Mouse (Mus musculus): Measurements from ENCODE around the gene Ctbp2. TPM values are rescaled to one million over a fixed set of nuclear protein-coding genes. Genes with fewer than 3 reads are reported as not detected.

Ctbp2 gene
- polyA plus RNA-seq, 1 experiment from 2014 or later: 129 TPM

GRCm38 (mm10) chr7:133159519-133159918 is 35.4 kb upstream of the Ctbp2 start:
- Histone ChIP-seq H3K4me2 (ENCODE audit: low read depth, low read length) (no peak overlapping the region), H3K36me3 (replicated peaks; ENCODE audit: control insufficient read depth, insufficient read depth, low read depth, low read length) (no peaks in the 10 kb centered on the region), H3K27me3 (ENCODE audit: control insufficient read depth, insufficient read depth, low read length) (no peaks in the 10 kb centered on the region), H3K27ac (replicated peaks; ENCODE audit: low read depth, low read length) (no peak overlapping the region), H3K4me1 (ENCODE audit: control insufficient read depth, insufficient read depth, low read length) (no peaks in the 10 kb centered on the region), H3K9ac (replicated peaks; ENCODE audit: low read length) (no peak overlapping the region), H3K4me3 (ENCODE audit: low read depth, low read length) (no peak overlapping the region), H3K9me3 (replicated peaks; ENCODE audit: control insufficient read depth, low read length) (no peaks in the 10 kb centered on the region)
- no peak for ATAC-seq (replicated peaks; ENCODE audit: insufficient number of reproducible peaks, low FRiP score, low TSS enrichment, low read depth)
- 86% methylated on average over 3 of the region's 3 CpGs for WGBS
- DNase-seq (ENCODE audit: low spot score): no peak

- Histone ChIP-seq H3K4me2 (ENCODE audit: low read depth, low read length) (no peak overlapping the region), H3K36me3 (replicated peaks; ENCODE audit: control insufficient read depth, insufficient read depth, low read depth, low read length) (no peaks in the 10 kb centered on the region), H3K27ac (replicated peaks; ENCODE audit: low read depth, low read length) (no peak overlapping the region), H3K4me1 (ENCODE audit: control insufficient read depth, insufficient read depth, low read length) (no peaks in the 10 kb centered on the region), H3K27me3 (ENCODE audit: control insufficient read depth, insufficient read depth, low read length) (no peaks in the 10 kb centered on the region), H3K9me3 (replicated peaks; ENCODE audit: control insufficient read depth, low read length) (no peaks in the 10 kb centered on the region), H3K4me3 (ENCODE audit: low read depth, low read length) (no peak overlapping the region), H3K9ac (replicated peaks; ENCODE audit: low read length) (no peak overlapping the region)
- DNase-seq (ENCODE audit: low spot score): no peak
- WGBS: 82% methylated on average over 12 of the region's 12 CpGs
- no peak for ATAC-seq (replicated peaks; ENCODE audit: insufficient number of reproducible peaks, low FRiP score, low TSS enrichment, low read depth)
Measured at GRCm38 (mm10) chr7:133155621-133156020, 31.5 kb upstream of the Ctbp2 start.

- no peak for ATAC-seq (replicated peaks; ENCODE audit: insufficient number of reproducible peaks, low FRiP score, low TSS enrichment, low read depth)
- Histone ChIP-seq H3K4me2 (ENCODE audit: low read depth, low read length) (no peak overlapping the region), H3K27ac (replicated peaks; ENCODE audit: low read depth, low read length) (no peak overlapping the region)
Measured at GRCm38 (mm10) chr7:133154846-133155245, 30.7 kb upstream of the Ctbp2 start.

GRCm38 (mm10) chr7:133139689-133140336 is 15.7 kb upstream of the Ctbp2 start:
- no peak overlapping the region for H3K4me3 ChIP-seq (ENCODE audit: low read depth, low read length)
- no peak for DNase-seq (ENCODE audit: low spot score)
- no peaks in the 10 kb centered on the region for H3K27me3 ChIP-seq (ENCODE audit: control insufficient read depth, insufficient read depth, low read length)
- H3K4me2 ChIP-seq (ENCODE audit: low read depth, low read length): no peak overlapping the region
- WGBS: 78% methylated on average over 8 of the region's 8 CpGs
- H3K27ac ChIP-seq (replicated peaks; ENCODE audit: low read depth, low read length): no peak overlapping the region
- H3K9ac ChIP-seq (replicated peaks; ENCODE audit: low read length): no peak overlapping the region
- no peak for ATAC-seq (replicated peaks; ENCODE audit: insufficient number of reproducible peaks, low FRiP score, low TSS enrichment, low read depth)
- no peaks in the 10 kb centered on the region for H3K36me3 ChIP-seq (replicated peaks; ENCODE audit: control insufficient read depth, insufficient read depth, low read depth, low read length)
- no peaks in the 10 kb centered on the region for H3K9me3 ChIP-seq (replicated peaks; ENCODE audit: control insufficient read depth, low read length)
- H3K4me1 ChIP-seq (ENCODE audit: control insufficient read depth, insufficient read depth, low read length): no peaks in the 10 kb centered on the region

More at GRCm38 (mm10) chr7:133154846-133155245, 30.7 kb upstream of the Ctbp2 start:
- DNase-seq (ENCODE audit: low spot score): no peak
- Histone ChIP-seq H3K9me3 (replicated peaks; ENCODE audit: control insufficient read depth, low read length) (no peaks in the 10 kb centered on the region), H3K9ac (replicated peaks; ENCODE audit: low read length) (no peak overlapping the region), H3K36me3 (replicated peaks; ENCODE audit: control insufficient read depth, insufficient read depth, low read depth, low read length) (no peaks in the 10 kb centered on the region), H3K27me3 (ENCODE audit: control insufficient read depth, insufficient read depth, low read length) (no peaks in the 10 kb centered on the region), H3K4me1 (ENCODE audit: control insufficient read depth, insufficient read depth, low read length) (no peaks in the 10 kb centered on the region), H3K4me3 (ENCODE audit: low read depth, low read length) (no peak overlapping the region)
- WGBS: 74% methylated on average over 6 of the region's 6 CpGs

GRCm38 (mm10) chr7:133133552-133133951 is 9.4 kb upstream of the Ctbp2 start:
- DNase-seq (ENCODE audit: low spot score): no peak
- Histone ChIP-seq H3K4me2 (ENCODE audit: low read depth, low read length) (no peak overlapping the region), H3K27me3 (ENCODE audit: control insufficient read depth, insufficient read depth, low read length) (no peaks in the 10 kb centered on the region), H3K36me3 (replicated peaks; ENCODE audit: control insufficient read depth, insufficient read depth, low read depth, low read length) (no peaks in the 10 kb centered on the region), H3K4me1 (ENCODE audit: control insufficient read depth, insufficient read depth, low read length) (no peaks in the 10 kb centered on the region), H3K9ac (replicated peaks; ENCODE audit: low read length) (no peak overlapping the region), H3K27ac (replicated peaks; ENCODE audit: low read depth, low read length) (no peak overlapping the region), H3K4me3 (ENCODE audit: low read depth, low read length) (no peak overlapping the region), H3K9me3 (replicated peaks; ENCODE audit: control insufficient read depth, low read length) (no peaks in the 10 kb centered on the region)
- ATAC-seq (replicated peaks; ENCODE audit: insufficient number of reproducible peaks, low FRiP score, low TSS enrichment, low read depth): no peak
- 72% methylated on average over 5 of the region's 5 CpGs for WGBS

- Histone ChIP-seq H3K4me3 (ENCODE audit: low read depth, low read length) (no peak overlapping the region), H3K27me3 (ENCODE audit: control insufficient read depth, insufficient read depth, low read length) (no peaks in the 10 kb centered on the region), H3K9me3 (replicated peaks; ENCODE audit: control insufficient read depth, low read length) (no peaks in the 10 kb centered on the region), H3K36me3 (replicated peaks; ENCODE audit: control insufficient read depth, insufficient read depth, low read depth, low read length) (no peaks in the 10 kb centered on the region), H3K4me2 (ENCODE audit: low read depth, low read length) (no peak overlapping the region), H3K9ac (replicated peaks; ENCODE audit: low read length) (no peak overlapping the region), H3K4me1 (ENCODE audit: control insufficient read depth, insufficient read depth, low read length) (no peaks in the 10 kb centered on the region), H3K27ac (replicated peaks; ENCODE audit: low read depth, low read length) (no peak overlapping the region)
- DNase-seq (ENCODE audit: low spot score) (no peak), ATAC-seq (replicated peaks; ENCODE audit: insufficient number of reproducible peaks, low FRiP score, low TSS enrichment, low read depth) (no peak)
- WGBS: 93% methylated on average over 5 of the region's 5 CpGs
Measured at GRCm38 (mm10) chr7:133132702-133133101, 8.5 kb upstream of the Ctbp2 start.

GRCm38 (mm10) chr7:133124701-133125485 is 739 bp upstream of the Ctbp2 start:
- no peaks in the 10 kb centered on the region for H3K36me3 ChIP-seq (replicated peaks; ENCODE audit: control insufficient read depth, insufficient read depth, low read depth, low read length)
- H3K27me3 ChIP-seq (ENCODE audit: control insufficient read depth, insufficient read depth, low read length): no peaks in the 10 kb centered on the region
- peak overlapping the region; percentile 92 for H3K4me2 ChIP-seq (ENCODE audit: low read depth, low read length)
- peak overlapping the region; percentile 74 for H3K9ac ChIP-seq (replicated peaks; ENCODE audit: low read length)
- peak overlapping the region; percentile 99; the same call in 1 of the 2 replicates for H3K27ac ChIP-seq (replicated peaks; ENCODE audit: low read depth, low read length)
- 0 out of 2 replicates have a peak, but pooled peaks cover 3% of the 10 kb centered on the region for H3K4me1 ChIP-seq (ENCODE audit: control insufficient read depth, insufficient read depth, low read length)
- H3K9me3 ChIP-seq (replicated peaks; ENCODE audit: control insufficient read depth, low read length): no peaks in the 10 kb centered on the region
- peak overlapping the region; percentile 95 for H3K4me3 ChIP-seq (ENCODE audit: low read depth, low read length)
- DNase-seq (ENCODE audit: low spot score) (no peak), ATAC-seq (replicated peaks; ENCODE audit: insufficient number of reproducible peaks, low FRiP score, low TSS enrichment, low read depth) (no peak)
- WGBS: 4% methylated on average over 34 of the region's 34 CpGs

All from embryonic facial prominence, embryonic 11.5 days (tissue).